Mouse (Mus musculus): ENCODE data around the gene Jak1.

Jak1 gene

DNA sequence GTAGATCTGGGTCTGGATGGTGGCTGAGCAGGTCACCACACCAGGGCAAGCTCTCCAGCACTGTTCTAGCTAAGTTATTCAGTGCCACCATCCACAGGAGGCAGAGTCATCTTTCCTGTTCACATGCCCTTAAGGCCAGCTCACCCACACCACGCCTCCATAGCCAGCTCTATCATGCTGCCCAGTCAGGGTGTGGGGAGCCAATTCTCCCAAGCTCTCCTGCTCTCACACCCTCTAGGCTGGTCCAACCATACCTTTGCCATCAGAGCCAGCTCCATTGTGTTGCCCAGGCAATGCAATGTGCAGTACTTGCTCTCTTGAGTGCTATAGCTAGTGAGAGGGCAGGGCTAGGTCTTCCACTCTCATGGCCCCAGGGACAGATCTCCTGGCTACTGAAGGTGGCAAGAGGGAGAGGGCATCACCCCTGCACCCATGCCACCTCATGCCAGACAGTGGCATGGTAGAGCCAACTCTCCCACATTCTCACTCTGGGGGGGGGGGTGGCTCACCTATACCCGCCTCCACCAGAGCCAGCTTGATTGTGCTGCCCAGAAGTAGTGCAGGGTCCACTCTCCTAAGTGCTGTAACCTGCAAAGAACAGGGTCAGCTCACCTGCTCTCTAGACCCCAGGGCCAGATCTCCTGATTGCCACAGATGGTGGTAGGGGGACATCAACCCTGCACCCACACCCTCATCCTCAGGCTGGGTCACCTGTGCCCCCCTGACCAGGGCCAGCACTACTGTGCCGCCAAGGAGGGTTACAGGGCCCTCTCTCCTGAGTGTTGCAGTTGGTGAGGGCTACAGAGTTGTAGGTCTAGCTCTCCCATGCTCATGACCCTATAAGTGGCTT is 25.5 kb downstream of the Jak1 start:
- DNase-seq (ENCODE audit: low read depth) = no peak

GRCm38 (mm10) chr4:101238589-101238988 is 26.5 kb downstream of the Jak1 start:
- no peak for DNase-seq (ENCODE audit: low read depth)

GRCm38 (mm10) chr4:101236797-101237196 is 28.3 kb downstream of the Jak1 start:
- DNase-seq (ENCODE audit: low read depth) = no peak

DNA sequence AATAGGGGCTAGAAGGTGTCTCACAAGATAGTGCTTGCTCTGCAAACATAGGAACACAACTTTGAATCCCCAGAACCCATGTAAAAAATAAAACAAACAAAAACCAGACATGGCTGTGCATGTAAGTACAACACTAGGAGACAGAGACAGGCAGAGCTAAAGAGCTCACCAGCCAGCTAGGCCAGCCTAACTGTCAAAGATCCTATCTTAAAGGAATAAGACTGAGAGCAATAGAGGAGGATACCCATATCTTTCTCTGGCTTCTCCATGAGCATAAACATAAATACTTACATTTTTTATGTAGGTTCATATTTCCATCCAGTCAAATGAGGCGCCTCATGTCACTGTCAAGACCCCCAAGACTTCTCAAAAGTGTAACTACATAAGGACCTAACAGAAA is 29.1 kb downstream of the Jak1 start:
- DNase-seq (ENCODE audit: low read depth) = no peak

DNA sequence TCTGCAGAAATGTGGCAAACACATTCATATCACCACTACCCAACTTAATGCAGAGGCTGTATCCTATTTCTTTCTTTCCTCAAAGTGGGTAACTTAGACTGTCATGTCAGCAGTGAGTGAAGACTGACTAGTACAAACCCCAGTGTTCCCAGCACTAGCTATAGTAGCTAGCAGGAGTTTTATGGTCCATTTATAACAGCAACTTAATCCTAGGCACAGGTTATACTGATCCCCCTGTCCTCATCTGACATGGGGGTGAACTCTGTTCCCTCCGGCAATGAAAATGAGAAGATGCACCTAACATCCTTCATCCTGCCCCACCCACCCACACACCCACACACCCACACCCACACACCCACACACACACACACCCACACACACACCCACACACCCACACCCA is 30.3 kb downstream of the Jak1 start:
- no peak for DNase-seq (ENCODE audit: low read depth)

GRCm38 (mm10) chr4:101234332-101234731 is 30.8 kb downstream of the Jak1 start:
- peak; percentile 91 for DNase-seq (ENCODE audit: low read depth)

DNA sequence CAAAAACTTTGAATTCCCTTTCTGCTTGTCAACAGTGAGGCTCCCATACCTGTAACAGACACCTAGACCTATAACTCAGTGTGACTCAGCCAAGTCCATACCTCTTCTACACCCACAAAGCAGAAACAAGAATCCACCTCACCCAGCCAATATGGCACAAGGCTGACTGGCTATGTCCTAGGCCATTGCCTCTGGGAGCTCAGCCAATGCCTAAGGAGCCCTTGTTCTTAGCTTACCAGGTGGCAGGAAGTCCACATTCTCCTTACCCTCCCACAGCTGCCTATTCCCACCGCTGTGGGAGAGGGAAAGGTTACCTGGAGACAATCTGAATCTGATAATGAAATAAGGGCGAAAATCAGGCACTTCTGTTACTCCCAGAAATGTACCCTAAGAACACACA is 34.5 kb downstream of the Jak1 start:
- DNase-seq (ENCODE audit: low read depth) = no peak

- DNase-seq (ENCODE audit: low read depth) = no peak
Measured at GRCm38 (mm10) chr4:101227398-101227797, 37.7 kb downstream of the Jak1 start.

DNA sequence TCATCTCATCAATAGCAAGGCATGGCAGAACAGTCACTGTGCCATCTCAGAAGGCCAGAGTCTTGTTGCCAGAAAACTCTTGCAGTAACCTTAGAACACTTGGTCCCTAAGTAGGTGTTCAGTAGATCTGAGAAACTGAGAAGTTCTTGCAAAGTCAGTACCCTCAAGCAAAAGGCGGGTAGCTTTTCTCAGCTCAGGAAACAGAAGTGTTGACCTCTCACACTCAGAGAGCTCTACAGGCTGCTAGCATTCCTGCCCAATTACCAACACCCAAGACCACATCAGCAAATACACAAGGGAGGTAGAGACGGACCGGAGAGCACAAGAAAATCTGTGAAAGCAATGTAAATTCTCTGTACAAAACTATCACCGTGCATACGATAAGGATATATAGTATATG is 39.1 kb downstream of the Jak1 start:
- DNase-seq (ENCODE audit: low read depth) = no peak

GRCm38 (mm10) chr4:101220946-101221345 is 44.1 kb downstream of the Jak1 start:
- peak; percentile 64 for DNase-seq (ENCODE audit: low read depth)

DNA sequence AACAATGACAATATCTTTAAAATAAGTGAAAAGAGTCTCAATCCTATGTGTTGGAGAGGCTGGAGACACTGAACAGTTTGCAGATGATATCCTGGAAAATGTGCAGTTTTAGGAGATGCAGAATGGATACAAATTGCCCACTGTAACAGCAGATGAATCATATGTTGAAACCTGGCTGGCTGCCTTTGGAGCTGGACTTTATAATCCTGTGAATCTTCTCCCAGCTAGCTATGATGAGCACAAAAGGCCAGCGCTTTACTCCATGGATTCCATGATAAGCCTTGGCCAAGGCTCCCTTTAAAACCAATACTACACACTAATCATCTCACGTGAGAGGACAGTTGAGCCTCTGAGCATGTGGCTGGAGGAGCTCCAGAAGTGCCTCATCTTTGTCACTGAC is 45.2 kb downstream of the Jak1 start:
- DNase-seq (ENCODE audit: low read depth) = peak; percentile 84

GRCm38 (mm10) chr4:101217026-101217540 is 48.0 kb downstream of the Jak1 start:
- DNase-seq (ENCODE audit: low read depth) = no peak

DNA sequence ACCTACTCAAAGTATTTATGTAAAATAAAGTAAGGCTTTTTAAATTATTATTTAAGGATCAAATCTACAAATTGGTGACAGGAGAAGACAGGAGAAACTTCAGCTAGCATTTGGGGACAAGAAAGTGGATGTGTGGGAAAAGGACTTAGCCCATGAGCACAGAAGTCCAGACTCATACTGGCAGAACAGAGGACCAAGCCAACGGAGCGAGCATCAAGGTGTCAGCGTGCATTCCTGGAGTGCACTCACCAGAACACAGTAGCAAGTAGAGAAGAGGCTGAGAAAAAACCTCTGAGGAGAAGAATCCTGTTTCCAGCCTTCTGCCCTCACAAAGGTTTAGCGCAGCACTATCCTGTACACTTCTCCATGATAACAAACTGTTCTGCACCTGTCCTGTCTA is 48.8 kb downstream of the Jak1 start:
- DNase-seq (ENCODE audit: low read depth) = no peak

DNA sequence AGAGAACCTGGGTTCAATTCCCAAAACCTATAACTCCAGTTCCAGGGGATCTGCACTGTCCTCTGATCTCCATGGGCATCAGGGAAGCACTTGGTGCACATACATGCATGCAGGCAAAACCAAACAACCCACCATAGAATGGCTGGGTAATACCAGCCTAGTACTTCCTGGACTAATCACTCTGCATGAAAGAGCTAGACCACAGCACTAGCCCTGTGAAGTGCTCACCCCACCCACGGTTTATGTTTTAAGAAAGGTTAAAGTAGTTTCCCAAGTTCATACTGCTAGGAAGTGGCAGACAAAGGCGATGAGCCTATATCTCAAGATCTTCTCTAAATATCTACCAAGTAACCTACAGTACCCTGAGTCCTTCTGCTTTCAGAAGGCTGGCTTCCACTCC is 51.6 kb downstream of the Jak1 start:
- DNase-seq (ENCODE audit: low read depth) = no peak

- DNase-seq (ENCODE audit: low read depth) = no peak
Measured at GRCm38 (mm10) chr4:101207492-101207891, 57.6 kb downstream of the Jak1 start.

DNA sequence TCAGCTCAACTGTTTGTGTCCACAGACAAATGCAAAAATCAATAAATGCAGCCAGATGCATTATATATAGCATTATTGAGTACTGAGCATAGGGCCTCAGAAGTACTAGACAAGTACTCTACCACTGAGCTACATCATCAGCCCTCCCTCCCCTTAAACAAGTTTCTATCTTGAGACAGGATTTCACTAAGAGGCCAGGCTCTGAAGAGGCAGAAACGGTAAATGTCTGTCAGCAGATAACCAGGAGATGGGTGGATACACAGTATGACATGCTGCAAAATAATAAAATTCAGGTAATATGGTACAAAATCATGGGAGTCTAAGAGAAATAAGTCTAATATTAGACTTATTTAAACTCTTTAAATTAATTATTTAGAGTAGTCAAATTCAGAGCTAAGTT is 61.6 kb downstream of the Jak1 start:
- no peak for DNase-seq (ENCODE audit: low read depth)

GRCm38 (mm10) chr4:101202626-101203025 is 62.5 kb downstream of the Jak1 start:
- DNase-seq (ENCODE audit: low read depth) = peak; percentile 92

- DNase-seq (ENCODE audit: low read depth) = no peak
Measured at GRCm38 (mm10) chr4:101199433-101200081, 65.5 kb downstream of the Jak1 start.

DNA sequence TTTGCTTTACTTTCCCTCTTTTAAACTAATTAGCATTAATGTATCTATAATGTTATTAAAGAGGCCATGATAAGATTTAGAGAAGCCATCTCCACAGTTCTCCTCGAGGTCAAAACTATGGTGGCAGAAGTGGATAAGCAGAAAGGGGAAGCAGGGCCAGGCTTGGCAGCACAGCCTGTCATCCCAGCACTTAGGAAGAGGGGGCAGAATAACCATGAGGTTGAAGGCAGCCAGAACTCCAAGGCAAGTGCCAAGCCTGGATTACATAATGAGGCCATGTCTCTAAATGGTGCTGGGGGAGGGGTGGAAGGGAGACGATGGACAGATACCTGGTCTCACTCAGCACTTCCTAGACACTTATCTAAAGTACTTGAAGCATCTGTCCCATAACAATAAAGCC is 66.7 kb downstream of the Jak1 start:
- peak; percentile 58 for DNase-seq (ENCODE audit: low read depth)

DNA sequence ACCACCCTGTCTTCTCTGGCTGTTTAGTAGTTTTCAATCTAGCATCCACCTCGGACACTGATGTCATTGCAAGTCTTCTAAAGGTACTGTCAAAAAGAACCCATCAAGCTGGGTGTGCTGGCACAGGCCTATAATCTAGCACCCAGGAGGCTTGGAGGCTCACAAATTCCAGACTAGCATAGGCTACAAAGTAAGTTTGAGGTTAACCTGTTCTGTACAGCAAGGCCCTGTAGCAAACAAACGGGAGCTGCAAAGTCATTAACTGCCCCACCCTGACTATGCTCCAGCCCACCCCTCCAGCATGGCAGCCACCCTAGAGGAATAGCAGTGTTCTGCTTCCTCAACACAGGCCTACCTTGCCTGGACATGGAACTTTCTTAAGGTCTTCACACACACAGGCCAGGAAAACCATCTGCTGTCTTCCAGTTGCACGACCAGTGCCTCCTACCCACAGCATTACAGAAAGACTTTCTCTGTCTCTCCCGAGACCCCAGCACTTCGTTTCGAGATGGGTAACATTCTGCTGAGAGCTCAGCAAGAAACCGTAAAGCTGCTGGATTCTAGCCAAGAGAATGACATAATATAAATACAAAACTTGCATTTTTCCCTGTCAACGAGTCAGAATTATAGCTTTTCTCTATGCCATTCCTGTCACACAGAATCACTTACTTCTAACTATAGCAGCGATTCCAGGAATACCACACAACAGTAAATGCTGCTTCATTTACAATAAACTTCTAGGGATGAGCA is 67.5 kb downstream of the Jak1 start:
- peak; percentile 65 for DNase-seq (ENCODE audit: low read depth)

DNA sequence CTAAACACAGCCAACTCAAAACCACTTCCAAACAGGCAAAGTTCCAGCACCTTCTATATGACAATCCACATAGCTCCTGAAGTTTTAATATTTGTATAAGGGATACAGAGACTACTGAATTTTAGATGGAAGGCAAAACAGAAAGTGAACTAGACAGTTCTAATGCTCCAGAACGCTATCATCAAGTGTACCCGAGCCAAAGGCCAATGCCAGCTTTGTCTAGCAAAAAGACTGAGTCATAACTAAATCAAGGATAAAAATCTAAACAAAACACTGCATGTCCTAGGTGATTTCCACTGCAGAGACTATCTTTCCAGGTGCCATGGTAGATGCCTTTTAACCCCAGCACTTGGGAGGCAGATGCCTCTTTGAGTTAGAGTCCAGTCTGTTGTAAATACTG is 68.7 kb downstream of the Jak1 start:
- peak; percentile 39 for DNase-seq (ENCODE audit: low read depth)

- DNase-seq (ENCODE audit: low read depth) = no peak
Measured at GRCm38 (mm10) chr4:101194170-101194569, 70.9 kb downstream of the Jak1 start.

All from NIH3T3 (cell line).